Mouse (Mus musculus) thymus, postnatal 0 days (tissue): Measurements from ENCODE around the gene Kidins220. TPM values are rescaled to one million over a fixed set of nuclear protein-coding genes. Genes with fewer than 3 reads are reported as not detected.

Source experiments
- DNase-seq: peaks from one replicate; pipeline ENCODE4 v3.0.0-alpha.2; 2015; ENCODE audit warnings: low spot score
- polyA plus RNA-seq: library from polyadenylated mRNA; unstranded; fragments of >200 nt; fragmentation: Nextera tagmentation; extraction: Ambion mirVana; gene quantifications from 2 replicates; pipeline ENCODE4 v1.2.1, GENCODE M21; 2015

Gene Kidins220
- 14.2 and 15.8 TPM in 2 replicates for polyA plus RNA-seq

DNA sequence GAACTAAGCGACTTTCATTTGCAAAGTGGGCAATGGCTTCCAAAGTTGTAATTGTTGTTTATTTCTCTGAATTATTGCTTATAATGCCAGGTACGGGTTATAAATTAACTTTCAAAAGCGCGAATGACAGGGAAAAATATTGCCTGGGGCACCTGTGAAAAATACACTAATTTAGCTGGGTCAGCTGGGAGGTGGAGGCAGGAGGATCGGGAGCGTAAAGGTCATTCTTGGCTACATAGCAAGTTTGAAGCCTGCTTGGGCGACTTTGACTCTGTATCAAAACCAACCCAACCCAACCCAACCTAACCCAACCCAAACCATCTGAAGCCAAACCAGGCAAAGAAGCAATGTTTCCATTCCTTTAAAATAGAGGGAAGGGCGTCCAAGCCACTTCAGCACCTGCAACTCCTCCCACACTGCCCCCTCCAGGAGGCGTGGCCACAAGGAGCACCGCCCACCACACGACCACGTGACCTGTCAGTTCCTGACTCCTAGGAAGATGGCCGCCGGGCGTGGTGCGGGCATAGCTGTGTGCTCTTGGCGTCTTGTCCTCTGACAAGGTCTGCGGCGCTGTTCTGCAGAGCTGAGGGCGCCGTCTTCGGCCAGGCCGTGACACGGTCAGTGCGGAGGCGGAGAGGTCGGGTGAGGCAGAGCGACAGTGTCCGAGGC is at the start of gene Kidins220:
Kidins220 (plus strand) TSS at position 480 of the 669 bp plus-strand sequence.
- DNase-seq = peak; percentile 94

DNA sequence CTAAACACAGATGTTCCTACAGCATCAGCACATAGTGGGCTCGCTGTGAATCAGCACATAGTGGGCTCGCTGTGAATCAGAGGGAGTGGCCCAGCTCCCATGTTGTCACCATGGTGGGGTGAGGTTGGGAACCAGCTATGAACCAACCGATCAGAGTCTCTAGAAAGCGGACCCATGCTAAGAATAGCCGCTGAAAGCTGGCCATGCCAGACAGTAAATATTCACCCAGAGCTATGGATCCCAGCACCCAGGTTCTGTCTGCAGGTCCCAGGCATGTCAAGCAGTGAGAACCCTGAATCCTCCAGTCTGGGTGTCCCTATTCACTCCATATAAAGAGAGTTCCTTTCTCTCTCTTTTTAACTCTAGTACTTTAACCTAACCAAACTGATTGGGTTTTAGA is 49.4 kb upstream of the Kidins220 start:
- DNase-seq = no peak

DNA sequence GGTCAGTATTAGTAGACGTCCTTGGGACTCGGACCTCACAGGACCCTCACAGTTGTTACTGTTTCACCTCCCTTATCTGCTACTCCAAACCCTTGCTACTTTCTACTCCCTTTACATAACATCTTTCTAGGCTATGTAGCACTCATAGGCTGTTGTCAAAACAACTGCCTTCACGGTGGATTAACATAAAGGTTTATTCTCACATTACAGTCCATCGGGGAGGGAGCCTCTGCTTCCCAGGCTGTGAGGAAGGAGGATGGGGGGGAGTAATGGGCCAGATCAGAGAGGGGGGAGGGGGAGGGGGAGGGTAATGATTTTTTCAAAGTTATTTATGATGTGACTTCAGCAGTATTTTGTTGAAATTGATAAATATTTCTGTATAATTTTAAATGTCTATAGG is 49.0 kb upstream of the Kidins220 start:
- DNase-seq = no peak

DNA sequence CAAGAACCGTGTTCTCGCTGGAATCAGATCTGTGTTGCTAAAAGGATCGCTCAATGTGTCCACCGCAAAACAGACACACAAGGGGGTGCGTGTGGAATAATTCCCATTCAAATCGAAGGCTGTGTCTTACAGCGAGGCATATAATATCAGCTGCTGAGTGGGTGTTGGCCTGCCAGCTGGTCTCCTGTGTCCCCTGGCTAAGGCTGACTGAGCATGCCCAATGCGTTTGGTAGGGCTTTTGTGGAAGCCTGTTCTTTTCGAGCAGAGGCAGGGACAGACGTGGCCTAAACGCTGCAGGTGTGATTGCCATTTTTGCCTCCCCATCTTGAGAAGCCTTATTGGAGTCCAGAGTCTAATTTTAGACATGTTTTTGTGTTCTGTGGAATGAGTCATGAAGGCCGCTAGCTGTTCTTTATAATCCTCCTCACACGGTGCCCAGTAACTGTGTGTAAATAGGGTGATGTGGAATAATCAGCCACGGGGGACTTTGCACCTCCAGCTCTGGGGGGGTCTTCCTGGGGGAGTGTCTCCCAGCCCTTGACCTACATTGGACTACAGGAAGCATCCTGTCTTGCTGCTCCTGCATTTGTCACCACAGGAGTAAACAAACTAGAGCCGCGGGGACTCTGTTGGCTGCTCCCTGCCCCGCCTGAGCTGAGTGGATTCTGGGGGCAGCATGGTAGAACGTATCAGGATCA is 46.5 kb upstream of the Kidins220 start:
- DNase-seq = no peak

DNA sequence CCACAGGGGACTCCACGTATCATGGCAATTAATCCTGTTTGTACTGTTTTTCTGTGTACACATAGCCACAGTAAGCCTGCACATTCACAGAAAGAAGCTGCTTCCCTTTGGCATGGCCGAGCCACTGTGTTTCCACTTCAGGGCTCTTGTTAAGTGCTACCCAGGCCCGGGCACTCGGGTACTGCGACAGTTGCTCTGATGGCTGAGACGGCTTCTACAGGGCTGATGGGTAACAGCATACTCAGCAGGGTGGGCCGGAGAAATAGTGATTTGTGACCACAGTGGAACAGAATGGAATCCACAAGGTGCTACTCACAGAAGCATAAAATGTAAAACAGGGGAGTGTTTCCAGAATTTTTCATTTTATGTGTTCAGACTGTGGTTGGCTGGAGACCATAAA is 45.7 kb upstream of the Kidins220 start:
- no peak for DNase-seq

DNA sequence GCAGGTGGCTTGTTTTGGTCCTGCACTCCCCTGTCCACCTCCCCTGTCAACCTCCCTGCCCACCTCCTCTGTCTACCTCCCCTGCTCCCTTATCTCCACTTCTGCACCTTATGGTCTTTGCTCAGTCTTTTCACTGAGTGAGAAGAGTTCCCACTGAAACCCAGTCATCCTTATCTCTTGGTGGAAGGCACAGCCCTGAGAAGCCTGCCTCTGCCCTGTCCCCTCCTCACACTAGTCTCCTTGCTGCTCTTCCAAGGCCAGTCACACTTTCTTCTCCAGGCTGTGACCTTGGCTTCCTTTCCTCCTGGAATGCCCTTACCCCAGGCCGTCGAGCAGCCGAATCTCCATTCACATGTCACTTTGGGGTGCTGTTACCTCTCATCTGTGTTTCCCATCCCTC is 44.0 kb upstream of the Kidins220 start:
- DNase-seq = no peak

DNA sequence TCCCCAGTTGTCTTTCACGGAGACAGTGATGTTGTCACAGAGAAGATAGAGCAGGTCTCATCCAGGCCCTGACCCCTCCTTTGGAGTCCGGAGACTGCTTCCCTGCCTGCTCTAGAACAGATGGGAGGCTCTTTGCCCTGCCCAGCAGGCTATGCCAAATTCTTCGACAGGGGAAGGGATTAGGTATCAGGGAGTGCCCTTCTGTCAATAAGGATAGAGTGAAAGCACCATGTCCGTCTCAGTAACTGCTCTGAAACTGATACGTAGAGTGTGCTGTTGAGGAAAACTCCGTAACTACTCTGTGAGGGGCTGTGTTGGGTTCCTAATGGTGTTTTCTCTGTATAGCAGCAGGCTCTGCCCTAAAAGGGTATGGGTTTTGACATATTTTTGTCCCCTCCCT is 42.6 kb upstream of the Kidins220 start:
- DNase-seq = no peak

DNA sequence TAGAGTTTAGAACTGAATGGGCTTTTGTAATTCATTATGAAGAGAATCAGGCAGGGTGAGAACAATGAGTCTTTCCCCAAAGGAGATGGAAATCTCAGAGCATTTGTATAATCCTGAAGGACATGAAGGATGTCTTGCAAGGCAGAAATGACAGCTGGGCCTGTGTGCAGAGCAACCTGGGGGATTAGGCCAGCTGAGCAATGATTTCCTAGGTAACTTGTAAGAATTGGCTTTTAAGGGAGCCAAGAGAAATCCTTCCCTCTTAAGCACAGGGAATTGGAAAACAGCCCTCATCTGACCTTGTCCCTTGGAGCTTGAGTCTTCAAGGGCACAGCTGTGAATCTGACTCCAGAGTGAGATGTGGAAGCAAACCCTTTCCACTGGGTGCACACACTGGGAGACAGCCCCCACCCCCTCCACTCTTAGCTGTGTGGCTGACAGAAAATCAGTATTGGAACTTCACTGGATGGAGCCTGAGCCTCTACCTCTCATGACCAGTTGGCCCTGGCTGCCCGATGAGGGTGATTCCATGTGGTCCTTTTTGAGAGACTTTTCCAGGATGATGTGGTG is 41.4 kb upstream of the Kidins220 start:
- DNase-seq = no peak

DNA sequence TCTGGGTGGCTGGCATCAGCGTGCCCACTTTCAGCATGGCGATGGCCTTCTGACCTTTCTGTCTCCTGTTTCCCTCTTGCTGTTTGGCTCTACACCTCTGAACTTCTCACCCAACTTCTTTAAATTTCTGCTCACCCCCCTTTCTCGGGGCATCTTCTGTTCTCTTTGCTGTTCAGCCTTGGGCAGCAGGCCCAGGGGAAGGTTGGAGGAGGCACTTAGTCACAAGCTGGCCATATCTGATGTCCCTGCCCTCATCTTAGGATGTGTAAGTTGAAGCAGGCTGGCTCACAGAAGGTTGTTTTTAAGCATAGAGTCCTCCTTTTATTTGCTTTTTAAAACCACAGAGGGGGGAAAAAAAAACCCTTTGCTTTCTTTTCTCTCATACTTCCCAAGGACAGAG is 40.7 kb upstream of the Kidins220 start:
- no peak for DNase-seq

DNA sequence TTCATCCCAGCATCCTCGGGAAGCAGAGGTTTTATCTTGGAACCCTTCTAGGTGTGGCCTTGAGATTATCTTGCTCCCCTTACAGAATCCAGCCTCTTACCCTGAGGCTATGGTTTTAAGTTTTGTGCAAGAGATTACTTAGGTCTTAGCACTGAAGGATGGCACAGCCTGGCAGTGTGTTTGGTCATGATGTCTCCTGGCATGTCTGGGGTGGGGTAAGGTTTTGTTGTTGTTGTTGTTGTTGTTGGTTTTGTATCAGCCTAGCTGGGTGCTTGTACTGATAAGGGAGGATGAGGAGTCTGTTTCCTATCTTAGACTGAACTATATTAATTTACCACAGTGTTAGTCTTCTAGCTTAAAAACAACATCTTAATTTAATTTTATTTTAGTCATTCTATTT is 38.4 kb upstream of the Kidins220 start:
- no peak for DNase-seq

DNA sequence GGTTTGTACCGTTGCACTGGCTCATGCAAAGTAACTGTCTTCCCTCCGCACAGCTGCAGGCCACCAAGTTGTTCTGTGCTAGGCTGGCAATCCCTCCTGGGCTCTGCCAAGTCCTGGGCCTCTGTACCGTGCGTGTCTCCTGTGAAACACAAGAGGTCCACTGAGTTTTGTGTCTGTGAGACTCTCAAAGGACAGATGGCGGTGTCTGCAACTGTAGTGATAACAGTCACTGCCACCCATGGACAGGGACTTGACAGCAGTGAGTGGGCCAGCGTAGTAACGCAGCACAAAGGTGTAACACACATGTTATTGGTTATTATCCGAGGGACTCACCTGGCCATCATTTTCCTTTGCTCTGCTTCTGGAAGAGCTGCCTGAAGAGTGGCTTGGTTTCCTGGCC is 35.4 kb upstream of the Kidins220 start:
- no peak for DNase-seq

DNA sequence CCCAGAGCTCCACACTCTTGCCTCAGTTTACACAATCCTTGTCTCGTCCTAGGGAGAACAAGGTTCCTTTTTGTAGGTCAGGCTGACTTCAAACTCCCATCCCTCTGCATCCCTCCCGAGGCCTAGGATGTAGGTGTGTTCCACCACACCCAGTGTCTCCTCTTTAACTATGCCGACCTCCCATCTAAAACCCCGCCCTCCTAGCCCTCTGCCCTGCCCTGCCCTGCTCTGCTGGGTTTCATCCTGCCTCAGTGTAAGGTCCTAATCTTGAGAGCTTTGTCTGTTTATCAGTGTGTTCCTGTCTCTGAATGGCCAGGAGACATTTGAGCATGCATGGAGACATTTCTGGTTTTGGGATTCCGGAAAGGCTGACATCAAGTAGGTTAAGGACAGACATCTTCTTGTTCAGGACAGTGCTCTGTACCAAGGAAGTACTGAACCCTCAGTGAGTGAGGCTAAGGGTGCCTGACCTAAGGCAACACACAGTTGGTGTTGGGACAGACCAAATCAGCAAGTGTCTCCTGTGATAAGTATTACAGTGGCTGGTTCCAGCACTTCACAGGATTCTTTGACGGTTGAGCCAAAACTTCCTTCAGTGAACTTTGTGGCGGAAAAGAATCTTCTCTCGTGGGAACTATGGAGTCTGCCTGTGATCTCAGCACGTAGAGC is 32.0 kb upstream of the Kidins220 start:
- no peak for DNase-seq

DNA sequence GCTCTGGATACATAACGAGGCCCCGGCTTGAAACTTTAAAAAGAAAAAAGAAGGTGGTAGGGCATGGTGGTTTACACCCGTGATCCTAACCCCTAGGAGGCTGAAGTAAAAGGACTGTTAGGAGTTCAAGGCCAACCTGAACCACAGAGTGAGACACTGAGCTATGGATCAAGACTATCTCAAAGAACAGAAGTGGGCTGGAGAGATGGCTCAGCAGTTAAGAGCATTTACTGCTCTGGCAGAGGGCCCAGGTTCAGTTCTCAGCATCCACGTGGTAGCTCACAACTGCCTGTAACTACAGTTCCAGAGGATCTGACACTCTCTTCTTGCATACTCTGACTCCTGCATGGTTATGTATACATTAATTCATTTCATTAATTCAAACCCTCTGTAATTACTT is 31.3 kb upstream of the Kidins220 start:
- DNase-seq = no peak

DNA sequence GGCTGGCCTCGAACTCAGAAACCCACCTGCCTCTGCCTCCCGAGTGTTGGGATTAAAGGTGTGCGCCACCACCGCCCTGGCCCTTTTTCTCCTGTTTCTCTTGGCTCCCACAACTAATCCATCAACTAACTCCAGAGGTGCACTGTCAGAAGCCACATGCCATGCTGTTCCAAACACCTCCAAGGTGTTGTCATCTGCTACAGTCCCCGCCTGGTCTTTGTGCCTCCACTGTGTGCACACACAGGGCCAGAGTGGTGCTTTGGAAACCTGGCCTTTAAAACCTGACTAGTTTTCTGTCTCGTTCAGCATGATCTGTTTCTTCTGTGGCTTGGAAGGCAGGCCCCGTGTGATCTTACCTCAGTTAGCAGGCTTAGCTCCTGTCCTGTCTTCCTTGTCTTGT is 30.1 kb upstream of the Kidins220 start:
- no peak for DNase-seq

DNA sequence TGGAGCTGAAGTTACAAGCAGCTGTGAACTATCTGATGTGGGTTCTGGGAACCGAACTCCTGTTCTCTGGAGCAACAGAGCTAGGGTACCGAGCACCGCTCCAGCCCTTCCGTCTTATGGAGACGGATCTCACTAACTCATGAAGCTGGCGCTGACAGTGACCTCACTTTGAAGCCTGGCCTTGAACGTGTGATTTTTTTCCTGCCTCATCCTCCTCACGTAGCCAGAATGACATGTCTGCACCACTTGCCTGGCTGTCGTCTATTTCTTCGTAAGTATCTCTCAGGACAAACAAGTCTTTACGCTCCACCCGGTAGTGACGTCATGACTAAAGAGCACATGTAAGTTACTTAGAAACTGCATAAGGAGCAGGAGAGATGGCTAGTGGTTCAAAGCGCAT is 27.7 kb upstream of the Kidins220 start:
- DNase-seq = no peak

DNA sequence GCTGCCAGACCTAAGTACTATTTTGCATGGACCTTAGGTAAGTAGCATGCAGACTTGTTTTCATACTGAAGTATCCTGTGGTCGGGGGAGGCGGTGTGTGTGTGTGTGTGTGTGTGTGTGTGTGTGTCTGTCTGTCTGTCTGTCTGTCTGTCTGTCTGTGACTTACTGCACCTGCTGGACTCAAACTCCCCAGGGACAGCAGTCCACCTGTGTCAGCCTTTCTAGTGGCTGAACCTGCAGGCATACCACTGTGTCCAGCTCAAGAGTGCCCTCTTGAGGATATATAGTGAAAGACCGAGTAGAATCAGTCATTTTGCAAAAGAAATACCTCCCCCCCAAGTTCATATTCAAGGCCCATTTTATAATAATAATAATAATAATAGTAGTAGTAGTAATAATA is 26.4 kb upstream of the Kidins220 start:
- peak; percentile 48 for DNase-seq

DNA sequence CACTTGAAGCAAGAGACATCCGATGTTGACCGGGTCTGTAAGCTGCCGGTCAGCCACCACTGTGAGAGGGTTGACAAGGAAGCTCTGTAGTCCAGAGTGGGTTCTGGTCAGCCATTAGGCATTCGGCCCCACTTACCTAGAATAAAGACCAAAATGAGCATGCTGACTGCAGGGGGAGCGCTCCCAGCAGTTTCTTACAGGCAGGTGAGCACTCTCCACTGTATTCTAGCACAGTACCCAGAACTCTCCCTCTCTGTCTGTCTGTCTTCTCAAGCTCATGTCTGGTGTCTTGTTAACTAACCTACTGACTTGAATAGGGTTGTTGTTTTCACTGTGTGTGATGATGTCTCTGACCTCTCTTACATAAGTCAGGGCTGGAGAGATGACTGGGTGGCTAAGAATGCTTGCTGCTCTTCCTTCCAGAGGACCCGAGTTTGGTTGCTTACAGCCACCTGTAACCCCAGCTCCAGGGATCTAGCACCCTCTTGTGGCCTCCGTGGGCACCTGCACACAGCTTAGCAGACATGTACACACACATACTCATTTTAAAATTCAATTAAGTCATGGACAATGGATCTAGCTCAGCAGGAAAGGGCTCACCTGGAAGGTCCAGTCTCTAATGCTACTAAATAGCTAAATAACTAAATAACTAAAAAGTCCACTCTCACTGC is 24.2 kb upstream of the Kidins220 start:
- peak; percentile 37 for DNase-seq

DNA sequence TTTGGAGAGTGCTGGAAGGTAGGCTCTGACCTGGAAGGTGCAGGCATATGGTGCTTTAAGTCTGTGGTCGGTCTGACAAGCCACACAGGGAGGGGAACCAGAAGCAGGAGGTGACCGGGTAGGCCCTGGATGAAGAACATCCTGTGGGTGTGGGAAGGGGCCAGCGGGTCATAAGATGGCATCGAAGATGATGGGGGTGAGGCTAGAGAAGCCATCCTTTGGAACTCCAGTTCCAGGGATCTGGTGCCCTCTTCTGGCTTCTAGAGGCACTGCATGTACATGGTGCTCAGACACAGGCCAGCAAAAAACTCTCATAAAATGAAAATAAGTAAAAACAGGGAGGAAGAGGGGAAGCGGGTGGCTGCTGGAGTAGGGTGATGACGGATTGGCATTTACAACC is 22.6 kb upstream of the Kidins220 start:
- DNase-seq = peak; percentile 67

DNA sequence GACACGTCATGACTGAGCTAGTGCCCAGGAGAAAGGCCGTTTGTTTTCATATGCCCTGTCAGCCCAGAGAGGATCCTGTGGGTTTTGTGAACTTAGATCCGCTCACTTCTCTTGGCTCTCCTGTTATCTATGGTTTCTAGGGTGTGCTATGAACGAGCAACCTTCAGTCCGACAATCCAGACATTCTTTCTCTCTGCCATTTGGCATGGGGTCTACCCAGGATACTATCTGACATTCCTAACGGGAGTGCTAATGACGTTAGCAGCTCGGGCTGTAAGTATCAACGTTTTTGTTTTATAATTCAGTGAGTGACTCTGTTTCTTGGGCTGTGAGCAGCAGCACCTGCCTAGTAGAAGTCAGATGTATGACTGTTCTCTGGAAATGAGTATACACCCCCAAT is 19.6 kb upstream of the Kidins220 start:
- DNase-seq = no peak

DNA sequence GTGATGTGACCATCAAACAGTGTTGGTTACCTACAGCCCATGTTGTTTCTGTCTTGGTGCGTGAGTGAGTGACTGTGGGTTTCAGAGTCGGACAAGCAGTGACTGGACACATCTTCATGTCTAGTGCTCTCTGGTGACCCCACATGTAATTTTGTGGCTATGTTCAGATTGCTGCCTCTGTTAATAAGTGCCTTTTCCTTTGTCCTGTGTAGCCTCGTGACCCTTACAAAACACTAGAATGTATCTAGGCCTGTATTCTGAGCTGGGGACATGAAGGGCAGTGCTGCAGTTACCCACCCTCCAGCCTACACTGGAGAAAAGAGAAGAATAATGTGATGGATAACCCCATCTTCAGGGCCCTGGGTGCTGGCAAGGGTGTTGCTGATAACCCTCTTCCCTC is 16.2 kb upstream of the Kidins220 start:
- DNase-seq = no peak

DNA sequence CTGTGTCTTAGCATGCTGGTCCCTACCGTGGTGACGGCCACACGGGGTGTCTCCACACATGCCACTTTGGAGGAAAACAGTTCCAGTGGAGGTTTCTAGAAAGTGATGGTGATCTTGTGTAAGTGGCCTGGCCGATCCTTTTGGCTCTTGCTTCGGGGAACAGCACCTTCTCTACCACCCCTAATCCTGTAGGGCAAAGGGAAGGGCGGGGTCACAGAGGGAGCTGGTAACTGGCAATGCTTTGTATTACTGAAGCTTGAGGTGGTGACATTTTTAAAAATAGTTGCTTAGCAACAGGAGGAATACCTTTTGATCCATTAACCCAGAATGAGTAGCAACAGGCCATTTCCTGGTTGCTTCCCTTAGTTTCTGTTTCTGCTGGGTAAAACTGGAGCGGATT is 12.9 kb upstream of the Kidins220 start:
- DNase-seq = no peak
